Mouse (Mus musculus): Measurements from ENCODE around the gene 1700001P01Rik.

The 1700001P01Rik gene

GRCm38 (mm10) chr11:97809235-97810121 lies 33.8 kb upstream of the 1700001P01Rik start:
- no peak for DNase-seq (ENCODE audit: low read depth, low spot score)

DNA sequence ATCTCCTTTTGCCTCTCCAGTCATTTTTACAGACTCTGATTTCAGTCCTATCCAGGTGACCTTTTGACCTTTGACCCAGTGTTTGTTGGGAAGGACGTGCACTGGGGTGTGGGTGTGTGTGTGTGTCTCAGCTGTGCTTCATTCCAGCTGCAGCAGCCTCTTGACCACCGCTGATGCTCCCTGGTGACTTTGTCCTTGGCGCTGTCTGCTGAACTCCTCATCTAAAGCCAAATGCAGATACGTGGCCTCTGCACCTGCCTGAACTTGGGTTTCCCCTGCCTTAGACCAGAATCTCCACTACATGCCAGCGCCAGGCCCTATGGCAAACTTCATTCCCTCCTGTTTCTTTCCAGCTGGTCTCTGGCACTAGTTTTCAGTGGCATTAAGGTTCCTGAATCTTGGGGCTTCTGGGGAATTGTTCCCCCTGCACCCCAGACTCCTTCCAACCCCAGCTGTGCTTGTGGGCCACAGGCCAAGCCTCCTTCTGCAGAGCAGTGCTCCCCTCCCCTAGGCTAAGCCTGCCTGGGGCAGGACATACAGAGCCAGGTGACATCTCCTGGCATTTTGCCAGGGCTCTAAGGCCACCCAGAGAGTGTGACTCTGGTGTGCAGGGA lies 33.0 kb upstream of the 1700001P01Rik start:
- DNase-seq (ENCODE audit: low read depth, low spot score), result no peak

GRCm38 (mm10) chr11:97808093-97808492 lies 32.4 kb upstream of the 1700001P01Rik start:
- DNase-seq (ENCODE audit: low read depth, low spot score), result no peak

- DNase-seq (ENCODE audit: low read depth, low spot score), result no peak
Measured at GRCm38 (mm10) chr11:97807626-97808025, 31.9 kb upstream of the 1700001P01Rik start.

DNA sequence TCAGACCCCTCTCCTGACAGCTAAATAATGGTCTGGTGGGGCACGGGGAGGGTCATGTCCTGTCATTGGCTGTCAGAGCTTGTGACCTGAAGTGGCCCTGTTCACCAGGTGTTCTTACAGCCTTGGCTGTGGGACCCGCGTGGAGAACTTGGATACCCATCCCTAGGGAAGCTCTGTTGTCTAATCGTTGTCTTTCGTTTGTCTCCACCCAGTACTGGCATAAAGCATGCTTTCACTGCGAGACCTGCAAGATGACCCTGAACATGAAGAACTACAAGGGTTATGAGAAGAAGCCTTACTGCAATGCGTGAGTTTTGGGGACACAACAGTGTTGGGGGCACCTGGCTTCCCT lies 30.9 kb upstream of the 1700001P01Rik start:
- no peak for DNase-seq (ENCODE audit: low read depth, low spot score)

- no peak for DNase-seq (ENCODE audit: low read depth, low spot score)
Measured at GRCm38 (mm10) chr11:97805662-97806612, 30.2 kb upstream of the 1700001P01Rik start.

- DNase-seq (ENCODE audit: low read depth, low spot score), result no peak
Measured at GRCm38 (mm10) chr11:97804841-97805661, 29.3 kb upstream of the 1700001P01Rik start.

DNA sequence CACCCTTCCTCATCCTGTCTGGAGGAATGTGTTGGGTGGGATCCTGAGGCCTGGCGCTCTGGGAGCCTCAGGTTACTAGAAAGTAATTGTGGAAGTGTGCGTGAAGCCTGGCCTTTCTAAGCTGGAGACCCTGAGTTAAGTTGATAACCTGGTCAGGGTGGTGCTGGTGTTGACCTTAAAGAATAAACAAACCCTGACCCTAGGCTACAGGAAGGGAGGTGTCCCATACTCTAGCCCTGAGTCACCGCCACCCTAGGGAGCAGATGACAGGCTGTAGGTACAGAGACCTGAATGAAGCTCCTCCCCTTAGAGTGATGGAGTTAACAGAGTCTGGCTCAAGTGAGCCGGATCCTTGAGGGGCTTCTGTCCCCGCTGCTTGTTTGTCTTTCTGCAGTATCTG lies 28.1 kb upstream of the 1700001P01Rik start:
- DNase-seq (ENCODE audit: low read depth, low spot score), result no peak

DNA sequence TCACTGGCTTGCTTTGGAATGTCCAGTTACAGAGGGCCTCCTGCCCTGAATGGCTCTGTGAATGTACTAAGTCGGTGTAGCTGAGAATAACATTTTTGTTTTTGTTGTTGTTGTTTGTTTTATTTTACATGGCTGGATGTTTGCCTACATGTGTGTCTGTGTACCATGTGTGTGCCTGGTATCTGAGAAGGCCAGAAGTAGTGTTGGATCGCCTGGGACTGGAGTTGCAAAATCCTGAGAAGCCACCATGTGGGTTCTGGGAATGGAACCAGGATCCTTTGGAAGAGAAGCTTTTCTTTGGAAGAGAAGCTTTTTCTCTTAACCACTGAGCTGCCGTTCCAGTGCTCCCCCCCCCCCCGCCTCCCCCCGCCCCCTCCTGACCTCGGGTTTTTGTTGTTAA lies 26.8 kb upstream of the 1700001P01Rik start:
- no peak for DNase-seq (ENCODE audit: low read depth, low spot score)

DNA sequence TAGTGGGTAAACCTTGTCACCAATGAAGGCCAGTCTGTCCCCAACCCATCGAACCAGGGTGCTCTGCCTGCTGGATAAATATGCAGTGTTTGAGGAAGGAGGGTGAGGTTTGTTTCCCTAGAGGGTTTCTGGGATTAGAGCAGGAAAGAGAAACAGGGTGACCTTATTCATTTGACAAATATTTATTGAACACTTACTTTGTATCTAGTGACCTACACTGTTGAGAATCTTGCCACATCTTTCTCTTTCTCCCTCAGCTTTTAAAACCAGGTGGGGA lies 26.4 kb upstream of the 1700001P01Rik start:
- no peak for DNase-seq (ENCODE audit: low read depth, low spot score)

- peak; percentile 67 for DNase-seq (ENCODE audit: low read depth, low spot score)
Measured at GRCm38 (mm10) chr11:97801409-97802193, 25.9 kb upstream of the 1700001P01Rik start.

DNA sequence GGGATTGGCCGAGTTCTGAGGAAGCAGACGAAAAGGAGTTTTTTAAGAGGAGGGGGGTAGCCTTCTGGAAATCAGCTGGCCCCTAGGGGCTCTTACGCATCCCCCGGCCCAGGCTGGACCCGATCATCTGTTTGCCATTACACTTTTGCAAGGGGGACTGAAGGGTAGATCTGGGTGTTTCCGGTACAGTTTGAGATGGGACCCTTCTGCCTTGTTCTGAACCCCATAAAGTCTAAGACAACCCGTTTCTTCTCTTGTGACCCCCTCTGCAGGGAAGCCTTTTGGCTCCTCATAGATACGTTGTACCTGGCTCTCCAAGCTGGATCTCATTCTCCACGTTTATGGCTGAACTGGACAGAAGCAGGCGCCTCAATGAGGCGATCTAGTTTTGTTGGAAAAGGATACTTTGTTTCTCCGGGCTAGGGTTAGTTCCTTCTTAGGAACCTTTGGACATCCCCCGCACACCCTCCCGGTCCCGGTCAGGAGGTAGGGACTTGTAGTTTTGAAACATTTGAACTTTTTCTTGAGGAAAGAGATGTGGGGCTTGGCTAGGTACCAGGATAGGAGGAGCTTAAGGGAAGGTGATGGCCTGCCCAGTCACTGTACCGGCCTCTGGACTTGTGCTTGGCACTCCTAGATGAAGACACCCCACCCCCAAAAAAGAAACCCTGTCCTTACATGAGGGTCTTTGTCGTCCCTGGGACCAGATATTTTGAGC lies 25.1 kb upstream of the 1700001P01Rik start:
- DNase-seq (ENCODE audit: low read depth, low spot score), result no peak

GRCm38 (mm10) chr11:97799994-97800690 lies 24.4 kb upstream of the 1700001P01Rik start:
- DNase-seq (ENCODE audit: low read depth, low spot score), result no peak

- peak; percentile 61 for DNase-seq (ENCODE audit: low read depth, low spot score)
Measured at GRCm38 (mm10) chr11:97799146-97799993, 23.7 kb upstream of the 1700001P01Rik start.

- DNase-seq (ENCODE audit: low read depth, low spot score), result peak; percentile 87
Measured at GRCm38 (mm10) chr11:97798782-97799145, 23.0 kb upstream of the 1700001P01Rik start, which contains the start of gene Lasp1. TSS of gene Lasp1 (plus strand) at chr11:97799000.

- DNase-seq (ENCODE audit: low read depth, low spot score), result no peak
Measured at GRCm38 (mm10) chr11:97798083-97798435, 22.3 kb upstream of the 1700001P01Rik start.

DNA sequence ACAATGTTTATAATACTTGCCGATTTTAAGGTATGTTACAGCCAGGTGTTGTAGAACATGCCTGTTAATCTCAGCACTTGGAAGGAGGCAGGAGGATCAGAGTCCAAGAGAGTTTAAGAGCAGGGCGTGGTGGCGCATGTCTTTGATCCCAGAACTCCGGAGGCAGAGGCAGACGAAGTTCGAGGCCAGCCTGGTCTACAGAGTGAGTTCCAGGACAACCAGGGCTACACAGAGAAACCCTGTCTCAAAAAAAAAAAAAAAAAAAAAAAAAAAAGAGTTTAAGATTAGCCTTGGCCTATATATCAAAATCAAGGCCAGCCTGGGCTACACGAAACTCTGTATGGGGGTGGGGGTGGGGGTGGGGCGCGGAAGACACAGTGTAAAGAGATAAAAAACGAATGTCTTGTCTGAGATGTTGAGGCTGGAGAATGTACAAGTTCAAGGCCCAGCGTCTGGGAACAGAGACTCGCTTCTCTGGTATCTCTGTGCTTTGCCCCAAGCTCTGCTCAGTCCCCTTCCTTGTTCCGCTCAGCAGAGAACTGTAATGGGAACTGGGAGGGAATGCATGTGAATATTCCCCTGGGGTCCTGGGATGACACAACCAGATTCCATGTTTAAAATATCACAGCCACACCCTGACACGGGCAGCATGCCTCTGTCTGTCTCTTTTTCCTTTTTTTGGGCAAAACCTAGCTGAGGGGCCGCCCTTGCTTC lies 21.8 kb upstream of the 1700001P01Rik start:
- no peak for DNase-seq (ENCODE audit: low read depth, low spot score)

- no peak for DNase-seq (ENCODE audit: low read depth, low spot score)
Measured at GRCm38 (mm10) chr11:97796910-97797309, 21.2 kb upstream of the 1700001P01Rik start.
